Mouse (Mus musculus): ENCODE measurements around the gene Tbc1d32.
A peak's percentile ranks its signal among the peaks of the same experiment; 100 is the strongest.

The Tbc1d32 gene

GRCm38 (mm10) chr10:56106333-56106995 lies 122.0 kb downstream of the Tbc1d32 start, which contains the start of gene Msl3l2:
Gene Msl3l2, plus strand, starts transcription at chr10:56106917.
- DNase-seq: peak; percentile 95

- no peak for DNase-seq
Observed at GRCm38 (mm10) chr10:56099641-56100310, 128.7 kb downstream of the Tbc1d32 start.

GRCm38 (mm10) chr10:56099126-56099525 lies 129.4 kb downstream of the Tbc1d32 start:
- DNase-seq: no peak

- DNase-seq: no peak
Observed at GRCm38 (mm10) chr10:56096757-56097156, 131.7 kb downstream of the Tbc1d32 start.

- DNase-seq: no peak
Observed at GRCm38 (mm10) chr10:56094586-56094985, 133.9 kb downstream of the Tbc1d32 start.

GRCm38 (mm10) chr10:56089714-56090113 lies 138.8 kb downstream of the Tbc1d32 start:
- no peak for DNase-seq

GRCm38 (mm10) chr10:56062746-56063145 lies 165.7 kb downstream of the Tbc1d32 start:
- DNase-seq: peak; percentile 64

GRCm38 (mm10) chr10:56061238-56061830 lies 167.2 kb downstream of the Tbc1d32 start:
- DNase-seq: no peak

GRCm38 (mm10) chr10:56058979-56059422 lies 169.5 kb downstream of the Tbc1d32 start:
- DNase-seq: peak; percentile 18

GRCm38 (mm10) chr10:56025400-56025799 lies 203.1 kb downstream of the Tbc1d32 start:
- no peak for DNase-seq

- no peak for DNase-seq
Observed at GRCm38 (mm10) chr10:56024579-56024978, 203.9 kb downstream of the Tbc1d32 start.

- peak; percentile 64 for DNase-seq
Observed at GRCm38 (mm10) chr10:55979898-55980521, 248.5 kb downstream of the Tbc1d32 start.

- DNase-seq: no peak
Observed at GRCm38 (mm10) chr10:55978001-55978400, 250.5 kb downstream of the Tbc1d32 start.

Data from right cerebral cortex, adult 18-20 months (tissue).